Mouse (Mus musculus) bone marrow macrophage, adult 2 months (primary cell): Measurements from ENCODE around the gene Pogk.

Source experiments
- CTCF ChIP-seq: IDR thresholded peaks from 2 replicates; pipeline ENCODE4 v1.5.1; 2012; ENCODE audit warnings: low read depth, mild to moderate bottlenecking, low read length, moderate library complexity
- POLR2A ChIP-seq: IDR thresholded peaks from 2 replicates; pipeline ENCODE4 v1.6.1; 2012; ENCODE audit warnings: mild to moderate bottlenecking, low read depth, low read length, borderline replicate concordance

DNA sequence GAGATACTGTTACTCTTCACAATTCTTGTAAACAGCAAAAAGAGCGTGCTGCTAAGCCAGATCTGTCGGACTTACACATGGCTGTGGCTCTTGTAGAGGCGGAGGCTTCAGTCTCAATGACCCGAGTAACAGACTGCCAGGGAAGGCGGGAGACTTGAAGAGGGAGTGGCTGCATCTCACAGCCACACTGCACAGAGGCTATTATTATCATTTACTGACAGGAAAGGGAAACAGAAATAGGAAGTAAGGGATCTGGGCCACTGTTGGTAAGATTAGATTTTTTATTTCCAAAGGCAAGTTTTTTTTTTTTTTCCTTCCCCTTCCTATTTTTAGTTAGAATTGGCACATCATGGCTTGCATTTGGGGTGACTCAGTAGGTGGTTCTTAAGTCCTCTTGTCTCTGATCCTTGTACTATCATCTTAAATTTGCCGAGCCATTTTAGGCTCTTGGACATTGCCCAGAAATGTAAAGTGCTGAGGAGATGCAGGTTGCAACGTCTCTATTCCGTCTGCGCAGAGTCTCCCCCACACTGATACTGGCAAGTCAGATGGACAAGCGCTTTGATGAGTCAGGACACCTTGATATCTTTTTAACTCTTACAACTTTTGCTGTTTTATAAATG lies 20.3 kb upstream of the Pogk start:
- no peak for TF ChIP-seq CTCF
- no peak for TF ChIP-seq POLR2A
